Mouse (Mus musculus) central nervous system, embryonic 11.5 days (tissue): ENCODE measurements around the gene Akr1b7. TPM values are rescaled to one million over a fixed set of nuclear protein-coding genes. Genes with fewer than 3 reads are reported as not detected.

Experiments
- polyA plus RNA-seq: library from polyadenylated mRNA; depleted of rRNA; stranded (reverse); fragments of >200 nt; gene quantifications from 2 replicates; pipeline ENCODE4 v1.2.3, GENCODE M21; 2012; rRNA removed

The Akr1b7 gene
- 0.07 and 0.14 TPM in 2 replicates for polyA plus RNA-seq

GRCm38 (mm10) chr6:34412023-34412422, at the start of gene Akr1b7:
Akr1b7 (plus strand) TSS chr6:34412334.

GRCm38 (mm10) chr6:34384110-34384661, 27.9 kb upstream of the Akr1b7 start, which contains the start of gene Akr1b10:
Akr1b10 (plus strand) TSS chr6:34384218.

Other genes starting within 250 kb of the Akr1b7 start
- 22.9 and 34.4 TPM in 2 replicates for gene Slc35b4, start 235.2 kb upstream of the Akr1b7 start, polyA plus RNA-seq
- gene Akr1b3, start 94.9 kb upstream of the Akr1b7 start, polyA plus RNA-seq = 119 and 150 TPM in 2 replicates
- gene Akr1b8, start 58.2 kb upstream of the Akr1b7 start, polyA plus RNA-seq = 20.2 and 21.3 TPM in 2 replicates
- gene Akr1b10, start 28.1 kb upstream of the Akr1b7 start, polyA plus RNA-seq = 12.1 and 16.4 TPM in 2 replicates
- 82.1 and 110 TPM in 2 replicates for gene Bpgm, start 63.9 kb downstream of the Akr1b7 start, polyA plus RNA-seq
- 110 and 301 TPM in 2 replicates for gene Cald1, start 186.2 kb downstream of the Akr1b7 start, polyA plus RNA-seq